8 mouse cellular contexts compared by ENCODE assay signal in the genomic region with DNA sequence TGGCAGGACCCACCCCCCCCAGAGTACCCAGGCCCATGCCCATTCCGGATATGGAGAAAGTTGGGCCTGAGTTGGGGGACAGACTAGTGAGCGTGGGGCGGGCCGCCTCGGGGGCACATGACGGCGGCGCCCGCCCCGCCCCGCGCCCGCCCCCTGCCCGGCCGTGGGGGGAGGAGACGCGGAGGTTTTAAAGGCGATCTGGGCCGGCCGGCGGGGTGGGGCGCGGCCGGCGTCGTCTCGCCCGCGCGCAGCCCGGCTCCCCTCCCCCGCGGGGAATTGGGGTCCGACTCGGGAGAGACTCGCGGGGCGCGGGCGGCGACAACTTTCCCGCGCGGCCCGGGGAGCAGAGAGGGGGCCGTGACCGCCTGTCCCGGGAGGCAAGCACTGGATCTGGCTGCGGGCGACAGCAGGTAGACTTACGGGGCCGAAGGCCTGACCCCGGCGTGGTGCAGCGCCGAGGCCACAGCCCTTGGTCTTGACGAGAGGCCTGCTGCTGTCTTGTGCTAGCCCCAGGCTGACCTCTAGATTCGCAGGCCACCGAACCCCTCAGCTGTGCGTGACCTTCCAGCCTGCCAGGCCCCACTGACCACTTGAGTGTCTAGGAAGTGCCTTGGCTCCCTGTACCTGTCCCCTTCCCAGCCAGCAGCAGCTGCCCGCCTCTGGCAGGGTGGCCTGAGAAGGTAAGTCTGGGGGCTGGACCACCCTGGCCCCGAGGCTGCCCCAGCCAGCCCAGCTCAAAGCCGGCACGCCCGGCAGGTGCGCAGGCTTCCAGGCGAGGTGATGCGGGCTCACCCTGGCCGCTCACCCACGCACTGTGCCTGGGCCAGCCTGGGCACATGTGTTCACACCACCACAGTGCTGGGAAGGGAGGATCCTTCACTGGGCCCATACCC. TPM values are rescaled to one million over a fixed set of nuclear protein-coding genes. Genes with fewer than 3 reads are reported as not detected.
DNase-seq lines count a peak whose midpoint lies in the region; ATAC-seq lines count a peak whose summit lies in the region.

No protein-coding gene starts in this region.

- H3K4me3 ChIP-seq in forebrain, embryonic 12.5 days (replicated peaks) = peak overlapping the region; percentile 49
- peak overlapping the region; percentile 78 for H3K4me3 ChIP-seq in limb, embryonic 10.5 days
- peak overlapping the region; percentile 43 for H3K4me3 ChIP-seq in midbrain, embryonic 11.5 days (ENCODE audit: low read depth, low read length)
- H3K4me3 ChIP-seq in stomach, embryonic 16.5 days (replicated peaks; ENCODE audit: low read length) = peak overlapping the region; percentile 90

- intact Hi-C loops in heart, postnatal 36 days (cut with DNase I) = loop anchor here (5.0 to 10.0 kb wide), 3 partner anchors 456 to 781 kb away; a partner anchor contains a TSS

- 0 out of 2 replicates have a peak, but pooled peaks have one; percentile 7 for ATAC-seq in forebrain, embryonic 12.5 days (ENCODE audit: low FRiP score)
- ATAC-seq in midbrain, embryonic 11.5 days (ENCODE audit: low FRiP score) = no peak
- ATAC-seq in stomach, embryonic 16.5 days (ENCODE audit: insufficient read depth, low FRiP score) = peak; percentile 48

- H3K4me2 ChIP-seq in forebrain, embryonic 12.5 days = peak overlapping the region; percentile 87
- peak overlapping the region; percentile 83 for H3K4me2 ChIP-seq in midbrain, embryonic 11.5 days
- peak overlapping the region; percentile 94 for H3K4me2 ChIP-seq in stomach, embryonic 16.5 days (ENCODE audit: low read depth, low read length)

- peaks cover 22% of the 10 kb centered on the region; the same call in 1 of the 2 replicates for H3K27me3 ChIP-seq in forebrain, embryonic 12.5 days
- H3K27me3 ChIP-seq in limb, embryonic 10.5 days (ENCODE audit: low read depth, poor library complexity, severe bottlenecking) = no peaks in the 10 kb centered on the region; the same call in 1 of the 2 replicates
- peaks cover 6% of the 10 kb centered on the region; the same call in 1 of the 2 replicates for H3K27me3 ChIP-seq in midbrain, embryonic 11.5 days (ENCODE audit: control insufficient read depth, insufficient read depth, low read length)
- no peaks in the 10 kb centered on the region for H3K27me3 ChIP-seq in stomach, embryonic 16.5 days (ENCODE audit: control insufficient read depth, insufficient read depth, low read length)

- H3K36me3 ChIP-seq in forebrain, embryonic 12.5 days (replicated peaks) = no peaks in the 10 kb centered on the region
- H3K36me3 ChIP-seq in limb, embryonic 10.5 days = peaks cover 13% of the 10 kb centered on the region
- no peaks in the 10 kb centered on the region for H3K36me3 ChIP-seq in midbrain, embryonic 11.5 days (ENCODE audit: control insufficient read depth, insufficient read depth, low read length)
- no peaks in the 10 kb centered on the region; the same call in 1 of the 2 replicates for H3K36me3 ChIP-seq in stomach, embryonic 16.5 days (ENCODE audit: control insufficient read depth, insufficient read depth, low read length)

- H3K9me3 ChIP-seq in forebrain, embryonic 12.5 days = no peaks in the 10 kb centered on the region
- H3K9me3 ChIP-seq in limb, embryonic 10.5 days (replicated peaks) = no peaks in the 10 kb centered on the region
- no peaks in the 10 kb centered on the region for H3K9me3 ChIP-seq in midbrain, embryonic 11.5 days (ENCODE audit: control insufficient read depth, low read length)
- H3K9me3 ChIP-seq in stomach, embryonic 16.5 days (replicated peaks; ENCODE audit: control insufficient read depth, low read length) = no peaks in the 10 kb centered on the region

- peak overlapping the region; percentile 66 for H3K9ac ChIP-seq in forebrain, embryonic 12.5 days
- peak overlapping the region; percentile 70 for H3K9ac ChIP-seq in midbrain, embryonic 11.5 days (ENCODE audit: low read length)
- peak overlapping the region; percentile 85 for H3K9ac ChIP-seq in stomach, embryonic 16.5 days (ENCODE audit: low read length)

- 7% methylated on average over 54 of the region's 70 CpGs for WGBS in forebrain, embryonic 12.5 days
- WGBS in limb, embryonic 10.5 days = 5% methylated on average over 61 of the region's 70 CpGs
- WGBS in midbrain, embryonic 11.5 days = 5% methylated on average over 65 of the region's 70 CpGs
- 3% methylated on average over 55 of the region's 70 CpGs for WGBS in stomach, embryonic 16.5 days

- DNase-seq in 3134 (ENCODE audit: extremely low read depth, insufficient read length, low spot score) (peak; percentile 83), NIH3T3 (ENCODE audit: low read depth) (peak; percentile 93)
- DNase-seq in heart, postnatal 36 days = peak; percentile 93 to 94
- peak; percentile 78 for DNase-seq in limb, embryonic 10.5 days (ENCODE audit: low spot score)
- DNase-seq in midbrain, embryonic 11.5 days (ENCODE audit: low spot score, missing footprints) = peak; percentile 91
- no peak for DNase-seq in frontal cortex, postnatal 14 days (ENCODE audit: low spot score in 2 of 2)

- peak overlapping the region; percentile 93 for H3K27ac ChIP-seq in forebrain, embryonic 12.5 days
- H3K27ac ChIP-seq in limb, embryonic 10.5 days = peak overlapping the region; percentile 96
- H3K27ac ChIP-seq in midbrain, embryonic 11.5 days (ENCODE audit: low read depth, low read length) = no peak overlapping the region
- peak overlapping the region; percentile 98 for H3K27ac ChIP-seq in stomach, embryonic 16.5 days (ENCODE audit: low read length)

- peaks cover 65% of the 10 kb centered on the region for H3K4me1 ChIP-seq in forebrain, embryonic 12.5 days
- H3K4me1 ChIP-seq in limb, embryonic 10.5 days = peaks cover 71% of the 10 kb centered on the region
- peaks cover 45% of the 10 kb centered on the region for H3K4me1 ChIP-seq in midbrain, embryonic 11.5 days (ENCODE audit: control insufficient read depth, insufficient read depth, low read length)
- peaks cover 60% of the 10 kb centered on the region for H3K4me1 ChIP-seq in stomach, embryonic 16.5 days (ENCODE audit: control insufficient read depth, insufficient read depth, low read length)

RNA-seq across cellular contexts. Expression of a gene that starts 15.9 kb away (rescaled TPM):
- 5.9 and 6.0 TPM in 2 replicates for polyA plus RNA-seq in forebrain, embryonic 12.5 days (2016; fragmentation: Nextera tagmentation; extraction: Ambion mirVana)
- under 1 TPM; 0.80 to 0.95 TPM for total RNA-seq in heart, postnatal 36 days (2021)
- 3.1 and 3.2 TPM in 2 replicates for polyA plus RNA-seq in limb, embryonic 10.5 days (2016; fragmentation: Nextera tagmentation; extraction: Ambion mirVana)
- 4.7 and 4.9 TPM in 2 replicates for polyA plus RNA-seq in midbrain, embryonic 11.5 days (2014; fragmentation: Nextera tagmentation; extraction: Ambion mirVana)
- polyA plus RNA-seq in stomach, embryonic 16.5 days (2015; fragmentation: Nextera tagmentation; extraction: Ambion mirVana) = 1.3 TPM in 1 of 2 replicates, not detected in the other

RNA-seq across cellular contexts. Expression of a gene that starts 36.0 kb away (rescaled TPM):
- 47.7 and 53.4 TPM in 2 replicates for polyA plus RNA-seq in forebrain, embryonic 12.5 days (2016; fragmentation: Nextera tagmentation; extraction: Ambion mirVana)
- total RNA-seq in heart, postnatal 36 days (2021) = 10 to 100 TPM in 1 of 2 experiments, 1 to 10 TPM in 1; 9.5 to 11.0 TPM
- 40.1 and 44.4 TPM in 2 replicates for polyA plus RNA-seq in limb, embryonic 10.5 days (2016; fragmentation: Nextera tagmentation; extraction: Ambion mirVana)
- 19.4 and 24.7 TPM in 2 replicates for polyA plus RNA-seq in midbrain, embryonic 11.5 days (2014; fragmentation: Nextera tagmentation; extraction: Ambion mirVana)
- 9.7 and 10.5 TPM in 2 replicates for polyA plus RNA-seq in stomach, embryonic 16.5 days (2015; fragmentation: Nextera tagmentation; extraction: Ambion mirVana)

RNA-seq across cellular contexts. Expression of a gene that starts 48.6 kb away (rescaled TPM):
- 267 and 271 TPM in 2 replicates for polyA plus RNA-seq in forebrain, embryonic 12.5 days (2016; fragmentation: Nextera tagmentation; extraction: Ambion mirVana)
- 100 to 1,000 TPM; 231 to 232 TPM for total RNA-seq in heart, postnatal 36 days (2021)
- polyA plus RNA-seq in limb, embryonic 10.5 days (2016; fragmentation: Nextera tagmentation; extraction: Ambion mirVana) = 420 and 449 TPM in 2 replicates
- polyA plus RNA-seq in midbrain, embryonic 11.5 days (2014; fragmentation: Nextera tagmentation; extraction: Ambion mirVana) = 281 and 304 TPM in 2 replicates
- 271 and 289 TPM in 2 replicates for polyA plus RNA-seq in stomach, embryonic 16.5 days (2015; fragmentation: Nextera tagmentation; extraction: Ambion mirVana)

RNA-seq across cellular contexts. Expression of a gene that starts 53.1 kb away (rescaled TPM):
- 2.1 and 2.3 TPM in 2 replicates for polyA plus RNA-seq in forebrain, embryonic 12.5 days (2016; fragmentation: Nextera tagmentation; extraction: Ambion mirVana)
- total RNA-seq in heart, postnatal 36 days (2021) = under 1 TPM in 1 of 2 experiments, not detected in 1; 0.36 TPM
- polyA plus RNA-seq in limb, embryonic 10.5 days (2016; fragmentation: Nextera tagmentation; extraction: Ambion mirVana) = 1.5 and 2.3 TPM in 2 replicates
- polyA plus RNA-seq in midbrain, embryonic 11.5 days (2014; fragmentation: Nextera tagmentation; extraction: Ambion mirVana) = 0.83 and 0.86 TPM in 2 replicates
- 1.0 and 1.1 TPM in 2 replicates for polyA plus RNA-seq in stomach, embryonic 16.5 days (2015; fragmentation: Nextera tagmentation; extraction: Ambion mirVana)

RNA-seq across cellular contexts. Expression of a gene that starts 53.2 kb away (rescaled TPM):
- 17.7 and 20.4 TPM in 2 replicates for polyA plus RNA-seq in forebrain, embryonic 12.5 days (2016; fragmentation: Nextera tagmentation; extraction: Ambion mirVana)
- total RNA-seq in heart, postnatal 36 days (2021) = 10 to 100 TPM; 14.5 to 15.8 TPM
- 22.6 and 24.8 TPM in 2 replicates for polyA plus RNA-seq in limb, embryonic 10.5 days (2016; fragmentation: Nextera tagmentation; extraction: Ambion mirVana)
- polyA plus RNA-seq in midbrain, embryonic 11.5 days (2014; fragmentation: Nextera tagmentation; extraction: Ambion mirVana) = 7.6 and 8.9 TPM in 2 replicates
- 25.5 and 25.7 TPM in 2 replicates for polyA plus RNA-seq in stomach, embryonic 16.5 days (2015; fragmentation: Nextera tagmentation; extraction: Ambion mirVana)

Comparison
In these comparisons a context has a peak if more than half of its experiments do, and no peak if none do; other contexts are left out.
1. DNase-seq: peak in 3134 (single experiment), NIH3T3 (single experiment), heart, postnatal 36 days (2 of 2), limb, embryonic 10.5 days (single experiment) and midbrain, embryonic 11.5 days (single experiment); none in frontal cortex, postnatal 14 days (0 of 2).
2. Peak in every context shown above with its lines, with median percentiles within 50 percentile points of each other: H3K4me2 ChIP-seq, H3K4me3 ChIP-seq and H3K9ac ChIP-seq.